Mouse (Mus musculus): Measurements from ENCODE around the gene Bfar.
A peak's percentile ranks its signal among the peaks of the same experiment; 100 is the strongest.
"Not testable (repeated sequence)": the region's sequence is repeated elsewhere in the genome, so short reads cannot be mapped to it uniquely, and the experiment has no call there.

The Bfar gene

GRCm38 (mm10) chr16:13722937-13723336, 51.3 kb downstream of the Bfar start:
- DNase-seq, result peak; percentile 31

DNA sequence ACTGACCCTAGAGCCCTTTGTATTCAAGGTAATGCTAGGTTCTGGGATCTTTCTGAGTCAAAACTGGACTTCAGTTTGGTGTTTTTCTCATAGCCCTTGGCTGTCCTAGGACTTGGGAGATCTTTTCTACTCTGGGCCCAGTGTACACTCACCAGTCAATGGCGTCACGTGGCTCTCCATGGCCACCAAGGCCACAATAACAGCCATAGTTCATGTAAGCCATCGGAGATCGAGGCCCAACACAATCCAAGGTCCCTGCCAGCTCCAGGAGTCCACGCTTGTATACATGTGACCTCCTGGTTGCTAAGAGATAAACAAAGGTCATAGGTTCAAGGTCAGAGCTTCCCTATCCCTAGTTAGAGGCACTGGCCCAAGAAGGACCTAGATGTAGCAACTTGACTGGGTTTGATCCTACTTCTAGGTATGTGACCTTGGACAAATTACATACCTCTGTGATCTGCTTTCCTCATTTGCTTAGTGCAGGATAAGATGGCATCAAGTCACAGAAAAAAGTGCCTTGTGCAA, 56.2 kb downstream of the Bfar start:
- no peak for DNase-seq

GRCm38 (mm10) chr16:13729428-13729827, 57.8 kb downstream of the Bfar start:
- no peak for DNase-seq

GRCm38 (mm10) chr16:13730285-13731255, 58.9 kb downstream of the Bfar start, which contains the start of gene Pla2g10:
TSS of gene Pla2g10 (minus strand) at chr16:13730983.
- no peak for DNase-seq

DNA sequence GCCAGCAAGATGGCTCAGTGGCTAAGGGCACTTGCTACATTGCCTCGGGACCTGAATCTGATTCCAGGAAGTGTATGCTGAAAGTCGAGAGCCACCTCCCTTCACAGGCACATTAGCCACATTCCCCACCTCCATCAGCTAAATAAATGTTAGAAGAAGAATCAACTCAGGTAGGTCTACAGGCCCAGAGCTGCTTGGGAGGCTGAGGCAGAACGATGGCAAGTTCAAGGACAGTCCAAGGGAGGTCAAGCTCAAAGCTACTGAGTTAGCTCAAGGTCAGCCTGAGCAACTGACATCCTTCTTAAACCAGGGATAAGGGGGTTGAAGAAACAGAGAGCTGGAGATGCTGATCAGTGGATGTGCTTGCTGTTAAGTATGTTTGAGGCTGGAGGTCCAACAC, 61.1 kb downstream of the Bfar start:
- DNase-seq, result no peak

GRCm38 (mm10) chr16:13733518-13734137, 62.0 kb downstream of the Bfar start:
- peak; percentile 76 for DNase-seq

- no peak for DNase-seq
These were observed 64.3 kb downstream of the Bfar start for GRCm38 (mm10) chr16:13735977-13736376.

DNA sequence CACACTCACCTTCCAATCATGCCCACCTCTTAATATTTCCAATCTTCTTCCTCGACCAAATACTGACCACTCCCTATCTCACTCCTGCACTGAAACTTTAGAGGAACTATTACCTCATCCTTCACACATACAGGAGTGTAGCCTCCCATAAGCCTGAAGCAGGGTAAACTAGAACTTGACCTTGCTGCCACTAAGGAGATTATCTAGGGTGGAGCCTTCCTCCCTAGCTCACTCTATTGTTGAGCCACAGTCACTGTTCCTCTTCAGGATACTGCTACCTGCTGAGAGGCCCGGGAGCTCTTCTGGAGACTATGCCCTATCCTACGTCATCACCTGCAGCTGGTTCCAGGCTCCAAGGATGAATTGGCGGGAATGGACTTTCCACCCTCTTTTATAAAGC, 67.4 kb downstream of the Bfar start:
- DNase-seq, result not testable (repeated sequence)

- no peak for DNase-seq
These were observed 69.2 kb downstream of the Bfar start for GRCm38 (mm10) chr16:13740844-13741243.

DNA sequence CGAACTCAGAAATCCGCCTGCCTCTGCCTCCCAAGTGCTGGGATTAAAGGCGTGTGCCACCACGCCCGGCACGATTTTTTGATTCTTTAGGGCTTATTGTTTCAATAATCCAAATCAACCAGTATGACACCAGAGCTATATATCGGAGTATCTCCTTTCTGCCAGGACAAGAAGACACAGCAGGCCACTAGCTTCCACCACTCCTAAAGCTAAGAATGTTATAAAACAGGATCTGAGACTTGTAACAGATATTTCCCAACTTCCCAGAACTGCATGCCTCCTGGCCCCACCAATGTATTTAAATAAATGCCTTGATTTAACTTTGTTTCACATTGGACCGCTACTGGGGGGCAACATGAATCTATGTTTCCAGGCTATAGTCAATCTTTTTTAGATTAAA, 76.0 kb downstream of the Bfar start:
- no peak for DNase-seq

DNA sequence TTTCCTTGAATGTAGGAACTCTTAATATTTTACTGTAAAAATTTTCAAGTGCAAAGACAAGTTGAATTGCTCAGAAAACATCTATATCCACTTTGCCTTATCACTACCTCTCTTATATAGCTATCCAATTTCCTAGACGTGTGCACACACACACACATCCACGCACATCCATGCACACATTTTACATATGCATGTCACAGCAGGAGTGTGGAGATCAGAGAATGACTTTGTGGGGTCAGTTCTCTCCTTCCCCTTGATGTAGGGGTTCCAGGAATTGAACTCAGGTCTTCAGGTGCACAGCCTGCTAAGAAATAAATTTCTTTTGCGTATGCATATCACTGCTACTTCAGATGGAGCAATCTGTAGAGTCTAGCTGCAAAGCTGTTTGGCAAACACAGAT, 76.5 kb downstream of the Bfar start:
- DNase-seq, result no peak

GRCm38 (mm10) chr16:13748813-13749212, 77.2 kb downstream of the Bfar start:
- DNase-seq, result not testable (repeated sequence)

DNA sequence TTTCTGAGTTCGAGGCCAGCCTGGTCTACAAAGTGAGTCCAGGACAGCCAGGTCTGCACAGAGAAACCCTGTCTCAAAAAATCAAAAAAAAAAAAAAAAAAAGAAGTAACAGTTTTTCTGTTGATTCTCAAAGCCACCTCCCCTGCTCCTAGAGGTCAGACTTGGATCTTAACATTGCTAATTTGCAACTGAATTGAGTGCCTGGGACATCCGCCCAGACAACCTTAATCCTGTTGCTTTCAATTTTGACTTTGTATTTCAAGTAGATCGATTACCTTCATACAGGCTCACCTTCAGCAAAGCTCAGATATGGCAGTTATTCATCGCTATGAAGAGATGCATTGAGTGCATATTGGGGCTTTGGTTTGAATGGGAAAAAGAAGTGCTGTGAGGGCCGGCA, 77.6 kb downstream of the Bfar start:
- DNase-seq, result no peak

GRCm38 (mm10) chr16:13749981-13750380, 78.3 kb downstream of the Bfar start:
- DNase-seq, result no peak

DNA sequence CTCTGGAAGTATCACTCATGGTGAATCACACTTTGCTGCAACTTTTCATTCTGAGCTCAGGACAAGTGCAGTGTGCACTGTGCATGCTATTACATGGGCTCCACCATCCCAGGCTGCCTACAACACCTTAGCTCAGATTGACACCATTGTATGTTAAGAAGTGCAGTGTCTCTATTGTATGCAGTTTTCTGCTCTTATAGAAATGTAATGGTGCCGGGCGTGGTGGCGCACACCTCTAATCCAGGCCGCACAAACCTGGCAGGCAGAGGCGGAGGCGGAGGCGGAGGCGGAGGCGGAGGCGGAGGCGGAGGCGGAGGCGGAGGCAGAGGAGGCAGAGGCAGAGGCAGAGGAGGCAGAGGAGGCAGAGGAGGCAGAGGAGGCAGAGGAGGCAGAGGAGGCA, 79.0 kb downstream of the Bfar start:
- no peak for DNase-seq
